Mouse (Mus musculus) gastrocnemius, postnatal 36 days (tissue): ENCODE data around the gene Cnfn. TPM values are rescaled to one million over a fixed set of nuclear protein-coding genes. Genes with fewer than 3 reads are reported as not detected.
A peak's percentile ranks its signal among the peaks of the same experiment; 100 is the strongest.

ENCODE experiments used
- DNase-seq, 2 experiments: peaks; one replicate each; pipeline ENCODE4 v3.0.0; 2022
- intact Hi-C: fragments of 180-260 bp; cut with DNase I; formaldehyde crosslinking; loops from one replicate; pipeline ENCODE4 v1.15.1; 2025
- total RNA-seq, 2 experiments: library from RNA; stranded (reverse); gene quantifications; 2 replicates each; pipeline ENCODE4 v1.2.3; 2021

The Cnfn gene
- total RNA-seq, 2 experiments from 2014 or later: not detected

DNA sequence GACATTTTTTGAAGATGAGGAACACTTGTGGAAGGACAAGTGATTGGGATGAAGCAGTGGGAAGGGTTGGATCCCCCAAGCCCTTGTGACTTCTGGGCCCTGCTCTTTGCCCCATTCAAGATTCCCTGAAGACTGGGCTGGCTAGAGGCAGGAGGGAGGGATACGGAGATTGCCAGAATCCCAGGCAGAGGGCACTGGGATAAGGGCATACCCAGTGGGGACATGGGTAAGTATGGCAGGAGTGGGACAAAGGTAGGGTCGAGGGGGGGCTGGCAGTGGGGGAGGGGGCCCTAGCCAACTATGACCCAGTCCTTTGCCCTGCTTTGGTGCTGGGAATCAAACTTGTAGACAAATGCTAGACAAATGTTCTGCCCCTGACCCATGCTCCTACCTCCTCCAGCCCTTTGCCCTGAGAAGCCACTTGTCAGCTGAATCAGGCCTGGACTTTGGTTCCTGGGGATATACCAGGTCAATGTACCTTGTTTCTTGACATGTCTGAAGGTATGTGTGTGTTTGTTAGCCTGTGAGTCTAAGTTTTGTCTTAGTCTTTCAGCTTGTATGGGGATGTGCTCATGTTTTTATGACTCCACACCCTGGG lies 22.4 kb upstream of the Cnfn start:
- intact Hi-C loops: loop anchor here (5.0 kb wide), 1 partner anchor 145 kb away; no protein-coding TSS in a partner anchor
- no peak for DNase-seq

DNA sequence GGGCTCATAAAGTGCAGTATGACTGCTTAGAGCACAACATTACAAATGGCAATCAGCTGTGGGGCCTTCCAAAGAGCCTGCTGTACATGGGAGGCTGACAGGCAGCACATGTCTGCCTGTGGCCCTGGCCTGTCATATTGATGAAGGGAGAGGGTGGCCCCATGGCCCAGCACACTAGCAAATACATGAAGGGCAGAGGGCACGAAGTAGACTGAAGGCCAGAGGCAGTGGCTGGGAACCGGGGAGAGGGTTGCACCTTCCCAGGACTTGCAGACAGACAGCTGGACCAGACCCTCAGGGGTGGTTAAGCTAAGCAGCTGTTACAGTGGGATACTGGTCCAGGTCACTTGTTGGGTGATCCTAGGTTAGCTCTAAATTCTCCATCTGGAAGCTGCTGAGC lies 21.5 kb upstream of the Cnfn start:
- DNase-seq: no peak
- intact Hi-C loops: loop anchor here (5.0 kb wide), 1 partner anchor 144 kb away; no protein-coding TSS in a partner anchor

DNA sequence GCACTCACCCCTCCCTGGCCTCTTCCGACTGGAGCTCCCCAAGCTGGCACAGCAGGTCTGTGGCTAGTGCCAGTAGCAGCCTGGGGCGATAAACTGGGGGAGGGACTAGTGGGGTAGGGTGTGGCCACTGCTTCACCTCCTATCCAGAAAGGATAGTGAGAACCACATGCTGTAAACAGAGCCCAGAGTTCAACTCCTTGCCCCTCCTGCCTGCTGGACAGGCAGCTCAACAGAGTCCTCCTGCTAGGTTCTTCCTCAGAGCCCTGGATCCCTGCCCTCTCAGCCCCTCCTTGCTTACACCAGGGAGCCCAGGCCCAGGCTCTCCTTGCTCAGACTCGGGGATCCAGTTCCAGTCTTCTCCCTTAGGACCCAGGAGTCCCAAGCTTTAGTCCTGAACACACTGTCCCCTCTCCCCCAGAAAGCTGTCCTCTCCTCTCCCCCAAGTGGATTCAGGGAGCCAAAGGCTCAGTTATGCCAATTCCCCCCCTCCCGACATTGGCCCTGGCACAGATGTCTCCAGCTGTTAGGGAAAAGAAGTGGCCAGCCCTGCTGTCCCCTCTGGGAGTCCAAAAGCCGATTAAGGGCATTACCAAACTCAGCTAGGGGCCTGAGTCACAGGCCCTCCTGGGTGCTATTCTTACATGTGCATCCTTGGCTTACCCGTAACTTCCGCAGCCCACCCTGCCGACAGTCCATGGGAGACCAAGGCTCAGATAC lies 20.7 kb upstream of the Cnfn start:
- intact Hi-C loops: loop anchor here (5.0 kb wide), 1 partner anchor 143 kb away; no protein-coding TSS in a partner anchor
- DNase-seq: peak; percentile 56 to 70

DNA sequence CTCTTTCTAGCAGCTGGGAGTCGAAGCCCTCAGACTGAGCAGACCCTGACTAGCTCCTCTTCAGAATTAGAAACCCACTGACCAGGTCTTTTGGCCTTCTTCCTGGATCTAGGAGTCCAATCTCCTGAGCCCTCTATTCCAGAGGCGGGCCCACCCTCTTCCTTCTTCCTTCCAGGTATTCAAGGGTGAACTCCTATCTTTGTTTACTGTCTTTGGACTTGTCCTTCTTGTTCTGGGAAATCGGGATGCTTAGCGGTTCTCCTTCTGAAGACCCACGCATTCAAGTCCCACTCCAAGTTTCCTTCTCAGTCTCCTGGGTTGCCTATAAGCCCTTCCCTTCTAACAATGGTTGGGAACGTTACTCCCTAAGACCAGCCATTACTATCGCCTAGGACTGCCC lies 19.4 kb upstream of the Cnfn start:
- intact Hi-C loops: no loop called here
- DNase-seq: no peak

DNA sequence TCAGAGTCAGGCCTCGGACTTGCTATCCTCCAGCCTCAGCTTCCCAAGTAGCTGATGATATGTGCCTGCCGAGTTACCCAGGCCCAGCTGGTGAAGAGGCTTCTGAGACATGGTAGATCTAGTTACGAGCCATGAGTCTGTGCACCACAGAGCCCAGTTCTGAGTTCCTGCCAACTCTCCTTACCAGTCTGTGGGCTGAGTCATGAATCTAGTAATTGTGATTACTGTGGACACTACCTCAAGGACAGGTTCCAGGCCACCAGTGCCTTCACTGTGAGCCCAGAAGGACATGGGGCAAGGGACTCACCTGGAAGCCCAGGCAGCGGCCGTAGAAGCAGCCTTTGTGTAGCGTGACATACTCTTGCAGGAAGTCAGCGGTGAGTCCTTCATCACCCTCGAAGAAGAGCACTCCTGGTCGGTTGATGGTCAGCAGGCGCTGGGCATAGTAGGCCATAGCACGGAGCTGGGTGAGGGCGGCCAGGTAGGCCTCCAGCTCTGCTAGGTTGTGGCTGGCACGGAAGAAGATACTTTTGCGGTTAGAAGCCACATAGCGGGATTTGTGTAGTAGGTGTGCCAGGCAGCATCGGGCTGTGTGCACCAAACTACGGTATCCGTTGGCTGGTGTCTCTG lies 18.4 kb upstream of the Cnfn start:
- no peak for DNase-seq
- intact Hi-C loops: no loop called here

DNA sequence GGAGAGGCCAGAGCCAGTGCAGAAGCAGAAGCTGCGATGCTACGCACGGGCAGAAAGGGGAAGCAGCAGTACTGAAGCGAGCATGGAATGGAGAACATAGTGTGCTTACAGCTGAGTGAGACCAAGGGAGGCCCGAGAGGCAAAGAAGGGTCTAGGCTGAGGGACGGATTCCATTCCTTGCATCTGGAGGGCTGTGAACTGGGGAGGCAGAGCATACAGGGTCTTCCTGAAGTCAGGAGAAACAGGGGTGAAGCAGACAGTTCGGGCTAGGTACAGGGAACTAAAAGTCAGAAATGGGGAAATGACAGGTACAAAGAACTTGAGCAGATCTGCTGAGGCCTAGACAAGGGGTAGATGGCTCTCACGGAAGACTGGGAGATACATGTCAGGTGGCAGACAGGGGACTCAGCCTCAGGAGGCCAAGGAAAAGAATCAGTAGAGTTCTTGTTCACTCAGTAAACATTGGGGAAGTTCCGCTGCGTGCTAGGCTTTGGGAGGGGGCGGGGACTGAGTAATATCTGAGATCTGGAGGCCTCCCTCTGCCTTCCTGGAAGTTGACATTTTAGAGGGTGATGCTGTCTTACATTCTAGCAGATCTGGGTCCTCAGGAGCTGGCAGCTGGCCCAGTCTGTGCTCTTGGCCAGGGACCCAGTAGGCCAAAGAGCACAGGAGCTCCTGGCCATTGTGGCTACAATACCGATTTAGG lies 16.5 kb upstream of the Cnfn start:
- intact Hi-C loops: no loop called here
- DNase-seq: peak; percentile 70 to 75

DNA sequence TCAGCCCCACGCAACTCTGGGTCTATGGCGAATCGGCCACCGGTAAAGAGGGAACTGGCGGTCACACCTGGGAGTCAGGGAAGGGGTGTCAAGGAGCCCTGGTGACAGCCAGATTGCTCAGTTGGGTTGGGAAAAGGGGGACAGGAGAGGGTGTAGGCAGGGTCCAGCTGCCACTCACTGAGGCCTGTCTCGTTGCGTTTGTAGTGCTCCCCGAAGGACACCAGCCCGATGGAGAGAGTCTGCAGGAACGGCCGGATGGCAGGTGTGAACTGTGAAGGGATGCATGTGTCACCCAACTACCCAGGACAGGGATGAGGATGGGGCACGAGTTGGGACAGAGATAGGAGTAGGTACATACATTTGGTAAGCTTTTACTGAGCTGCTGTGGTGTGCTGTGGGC lies 15.7 kb upstream of the Cnfn start:
- no peak for DNase-seq
- intact Hi-C loops: no loop called here

DNA sequence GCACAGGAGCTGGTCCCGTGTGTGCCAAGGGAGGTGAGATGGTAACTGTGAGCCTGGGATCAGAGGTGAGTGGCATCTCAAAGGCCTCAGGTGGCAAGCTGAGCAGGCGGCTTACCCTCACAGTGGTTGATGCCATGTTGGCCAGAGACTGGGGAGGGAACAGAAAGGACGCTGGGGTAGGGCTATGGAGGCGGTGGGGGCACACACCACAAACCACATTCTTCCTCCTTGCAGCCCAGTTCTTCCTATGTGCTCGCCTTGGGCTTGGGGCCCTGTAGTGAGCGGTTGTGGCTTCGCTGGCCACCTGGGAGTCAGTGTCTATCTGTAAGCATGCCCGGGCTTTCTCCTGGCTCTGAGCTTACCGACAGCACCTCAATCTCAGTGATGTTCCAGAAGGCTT lies 15.3 kb upstream of the Cnfn start:
- intact Hi-C loops: loop anchor here (5.0 kb wide), 1 partner anchor 143 kb away; no protein-coding TSS in a partner anchor
- no peak for DNase-seq

DNA sequence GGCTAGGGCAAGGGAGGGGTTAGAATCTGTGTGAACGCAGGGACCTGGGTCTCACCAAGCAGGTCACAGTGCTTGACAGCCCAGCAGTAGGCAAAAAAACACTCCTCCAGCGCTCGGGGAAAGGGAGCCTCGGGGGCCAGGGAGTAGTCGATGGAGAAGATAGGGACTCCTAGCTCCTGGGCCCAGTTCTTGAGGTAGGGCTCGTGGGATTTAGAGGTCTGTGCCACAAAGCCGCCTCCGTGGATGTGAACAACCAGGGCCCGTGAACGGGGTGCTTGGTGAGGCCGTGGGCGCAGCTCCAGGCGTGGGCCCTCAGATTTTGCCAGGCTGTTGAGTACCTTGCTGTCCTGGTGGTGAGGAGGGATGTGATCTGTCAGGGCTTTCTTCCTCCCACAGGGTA lies 14.8 kb upstream of the Cnfn start:
- intact Hi-C loops: loop anchor here (5.0 kb wide), 1 partner anchor 142 kb away; no protein-coding TSS in a partner anchor
- no peak for DNase-seq

DNA sequence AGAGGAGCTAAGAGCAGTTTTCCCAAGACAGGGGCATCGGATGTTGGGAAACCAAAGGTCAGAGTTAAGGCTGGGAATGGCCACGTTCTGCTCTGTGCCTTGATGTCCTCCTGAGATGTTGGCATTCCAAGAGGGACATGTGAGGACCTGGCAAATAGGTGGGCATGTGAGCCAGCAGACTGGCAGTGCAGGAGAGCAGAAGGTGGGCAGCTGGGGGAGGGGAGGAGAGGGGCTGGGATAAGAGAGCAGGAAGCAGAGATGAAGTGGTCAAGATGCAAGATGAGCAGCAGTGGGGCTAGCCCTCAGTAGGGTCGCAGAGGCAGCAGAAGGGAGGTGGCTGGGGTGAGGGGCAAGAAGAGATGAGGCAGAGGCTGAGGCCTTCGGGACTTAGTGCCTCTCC lies 14.4 kb upstream of the Cnfn start:
- no peak for DNase-seq
- intact Hi-C loops: loop anchor here (5.0 kb wide), 1 partner anchor 142 kb away; no protein-coding TSS in a partner anchor

DNA sequence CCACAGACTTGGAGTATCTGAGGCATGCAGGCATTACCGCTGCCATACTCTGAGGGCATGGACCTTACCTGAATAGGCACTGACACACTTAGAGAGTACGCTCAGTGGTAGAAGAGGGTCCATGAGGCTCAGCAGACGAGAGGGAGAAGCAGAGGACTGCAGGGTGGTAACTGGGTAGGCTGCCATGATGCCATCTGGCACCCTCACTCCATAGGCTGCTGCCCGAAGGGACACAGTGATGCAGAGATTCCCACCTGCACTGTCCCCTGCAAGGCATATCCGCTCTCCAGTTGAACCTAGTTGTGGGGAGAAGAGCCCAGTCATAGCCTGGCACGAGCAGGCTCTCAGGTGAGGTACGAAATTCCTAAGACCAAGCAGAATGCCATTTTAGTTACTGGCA lies 13.9 kb upstream of the Cnfn start:
- no peak for DNase-seq
- intact Hi-C loops: loop anchor here (5.0 kb wide), 1 partner anchor 141 kb away; no protein-coding TSS in a partner anchor

DNA sequence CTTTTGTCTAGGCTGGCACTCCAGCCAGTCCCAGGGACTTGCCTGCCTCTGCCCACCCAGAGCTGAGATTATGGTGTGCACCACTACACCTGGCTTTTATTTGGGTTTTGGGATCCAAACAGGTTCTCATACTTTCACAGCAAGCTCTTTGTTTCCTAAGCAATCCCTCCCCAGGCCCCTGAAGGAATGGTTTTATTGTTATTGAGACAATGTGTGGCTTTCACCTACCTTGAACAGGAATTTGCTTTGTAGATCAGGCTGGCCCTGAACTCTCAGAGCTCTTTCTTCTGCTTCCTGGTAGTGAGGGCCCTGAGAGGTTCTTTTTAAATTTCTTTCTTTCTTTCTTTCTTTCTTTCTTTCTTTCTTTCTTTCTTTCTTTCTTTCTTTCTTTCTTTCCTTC lies 13.0 kb upstream of the Cnfn start:
- intact Hi-C loops: loop anchor here (5.0 kb wide), 1 partner anchor 140 kb away; no protein-coding TSS in a partner anchor
- no peak for DNase-seq

DNA sequence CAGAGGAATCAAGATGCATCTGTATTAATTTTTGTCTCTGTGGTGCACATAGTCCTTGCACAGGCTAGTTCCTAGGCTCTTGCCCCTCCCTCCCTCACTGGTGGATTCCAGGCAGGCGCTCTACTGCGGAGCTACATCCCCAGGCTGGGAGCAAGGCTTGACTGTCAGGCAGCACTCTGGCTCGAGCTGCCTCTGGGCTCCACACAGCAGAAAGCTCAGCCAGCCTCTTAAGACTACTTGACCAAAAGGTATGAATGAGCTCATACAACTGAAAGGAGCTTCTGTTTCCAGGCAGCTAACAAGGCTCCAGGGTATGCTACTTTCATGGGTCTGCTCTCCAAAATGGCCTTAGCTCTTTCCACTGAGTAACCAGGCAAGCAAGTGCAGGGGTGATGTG lies 11.8 kb upstream of the Cnfn start:
- intact Hi-C loops: loop anchor here (5.0 kb wide), 1 partner anchor 139 kb away; no protein-coding TSS in a partner anchor
- no peak for DNase-seq

DNA sequence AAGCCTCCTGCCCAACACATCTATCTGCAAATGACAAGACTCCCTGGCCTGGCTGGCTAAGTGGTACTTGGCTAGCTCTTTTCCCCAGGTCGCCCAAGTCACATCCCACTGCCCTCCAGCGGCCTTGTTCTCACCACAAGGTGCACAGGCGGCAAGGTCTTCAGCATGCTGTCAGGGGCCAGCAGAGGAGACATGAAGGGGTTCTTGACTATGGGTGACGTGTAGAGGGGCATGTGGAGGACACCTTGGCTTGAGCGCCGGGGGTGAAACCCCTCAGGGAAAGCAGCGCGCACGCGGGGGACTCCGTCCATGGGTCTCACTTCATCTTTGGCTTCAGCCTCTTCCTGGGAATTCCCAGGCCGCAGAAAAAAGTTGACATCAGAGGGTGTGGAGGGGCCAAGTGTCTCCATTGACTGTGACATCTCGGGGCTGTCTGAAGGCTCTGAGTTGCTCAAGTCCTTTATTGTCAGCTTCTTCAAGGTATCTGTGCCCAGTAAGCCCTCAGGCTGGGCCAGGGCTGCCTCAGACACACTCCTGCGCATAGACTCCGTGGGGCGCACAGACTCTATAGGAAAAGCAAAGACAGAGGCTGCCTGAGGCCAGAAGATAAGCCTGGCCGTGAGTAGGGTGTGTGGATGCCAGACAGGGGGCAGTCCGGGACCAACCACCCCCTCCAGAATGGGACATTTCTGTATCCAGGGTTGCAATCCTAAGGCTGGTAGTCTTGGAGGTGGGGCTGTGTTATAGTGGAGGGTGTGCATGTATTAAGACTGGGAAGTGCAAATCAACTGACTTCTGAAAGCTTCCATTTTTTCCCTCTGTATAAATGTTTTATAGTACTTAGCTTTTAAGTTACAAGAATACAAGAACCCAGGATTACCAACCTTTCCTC lies 11.1 kb upstream of the Cnfn start:
- intact Hi-C loops: loop anchor here (5.0 kb wide), 1 partner anchor 138 kb away; no protein-coding TSS in a partner anchor
- DNase-seq: no peak

DNA sequence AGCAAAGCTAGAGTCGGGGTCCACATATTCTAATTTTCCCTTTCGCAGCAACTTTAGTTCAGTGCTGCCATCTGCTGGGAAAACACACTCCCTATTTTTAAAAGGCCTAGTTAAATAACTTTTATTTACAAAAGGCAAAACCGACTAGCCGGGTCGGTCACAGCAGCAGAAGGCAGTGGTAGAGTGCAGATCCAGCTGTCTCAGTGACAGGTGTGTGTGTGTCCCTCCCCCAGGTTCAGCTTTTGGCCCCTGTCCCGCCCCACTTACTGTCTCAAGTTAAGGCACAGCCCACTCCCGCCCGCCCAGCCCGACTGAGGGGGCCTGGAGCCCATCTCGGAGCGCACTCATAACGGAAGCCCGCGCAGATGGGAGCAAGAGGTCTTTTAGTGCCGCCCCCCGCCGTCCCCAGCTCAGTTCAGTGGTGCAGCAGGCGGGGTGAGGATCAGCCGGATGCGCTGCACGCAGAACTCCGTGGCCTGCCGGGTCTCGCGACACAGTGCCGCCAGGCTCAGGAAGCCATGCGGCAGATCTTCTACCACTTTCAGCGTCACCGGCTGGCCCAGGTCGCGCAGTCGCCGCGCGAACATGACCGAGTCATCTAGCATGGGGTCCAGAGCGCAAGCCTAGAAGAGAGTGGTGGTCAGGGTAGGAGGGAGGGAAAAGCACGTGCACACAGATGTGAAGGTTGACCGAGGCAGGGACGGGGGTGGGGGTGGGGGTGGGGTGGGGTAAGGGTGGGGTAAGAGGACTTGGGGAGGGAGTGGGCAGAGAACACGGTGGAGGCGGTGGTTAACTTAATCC lies 10.2 kb upstream of the Cnfn start:
- intact Hi-C loops: loop anchor here (5.0 kb wide), 1 partner anchor 137 kb away; no protein-coding TSS in a partner anchor
- DNase-seq: no peak

DNA sequence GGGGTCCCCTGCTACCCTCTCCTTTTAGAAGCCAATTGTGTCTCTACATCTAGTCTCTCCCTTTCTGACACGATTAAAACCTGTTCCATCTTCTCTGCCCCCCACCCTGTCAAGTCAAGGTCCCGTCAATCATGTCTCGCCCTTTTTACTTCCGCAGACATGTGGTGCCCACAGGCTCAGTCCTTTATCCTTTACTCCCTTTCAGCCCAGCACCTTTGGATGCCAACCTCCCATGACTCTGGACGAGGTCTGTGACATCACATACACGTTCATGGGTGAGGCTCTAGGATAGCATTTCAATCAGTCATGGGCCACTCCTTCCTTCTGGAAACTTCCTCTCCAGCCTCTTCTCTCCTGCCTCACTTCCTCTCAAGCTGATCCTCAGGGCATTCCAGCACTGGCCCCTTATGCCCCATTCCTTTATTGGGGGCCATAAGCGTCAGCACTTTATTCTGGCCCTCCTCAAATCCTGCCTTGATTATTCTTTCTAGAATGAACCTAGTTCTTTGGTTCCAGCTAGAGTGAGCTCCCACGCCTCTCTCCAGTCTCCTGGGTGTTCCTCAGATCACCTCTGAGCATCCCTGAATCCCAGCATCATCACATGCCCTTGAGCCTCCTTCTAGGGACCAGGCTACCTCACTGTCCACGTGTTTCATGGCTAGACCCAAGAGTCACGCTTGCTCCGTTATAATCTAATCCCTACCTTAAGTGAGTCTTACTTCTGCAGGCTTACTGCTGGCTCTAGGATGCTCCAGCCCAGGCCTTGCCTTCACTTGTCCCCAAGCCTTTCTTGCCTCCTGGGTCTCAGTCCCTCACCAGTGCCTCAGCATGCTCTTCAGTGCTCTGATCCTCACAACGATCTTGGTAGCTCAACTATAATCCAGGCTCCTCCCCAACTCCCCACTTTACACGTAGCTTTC lies 8.9 kb upstream of the Cnfn start:
- no peak for DNase-seq
- intact Hi-C loops: no loop called here

DNA sequence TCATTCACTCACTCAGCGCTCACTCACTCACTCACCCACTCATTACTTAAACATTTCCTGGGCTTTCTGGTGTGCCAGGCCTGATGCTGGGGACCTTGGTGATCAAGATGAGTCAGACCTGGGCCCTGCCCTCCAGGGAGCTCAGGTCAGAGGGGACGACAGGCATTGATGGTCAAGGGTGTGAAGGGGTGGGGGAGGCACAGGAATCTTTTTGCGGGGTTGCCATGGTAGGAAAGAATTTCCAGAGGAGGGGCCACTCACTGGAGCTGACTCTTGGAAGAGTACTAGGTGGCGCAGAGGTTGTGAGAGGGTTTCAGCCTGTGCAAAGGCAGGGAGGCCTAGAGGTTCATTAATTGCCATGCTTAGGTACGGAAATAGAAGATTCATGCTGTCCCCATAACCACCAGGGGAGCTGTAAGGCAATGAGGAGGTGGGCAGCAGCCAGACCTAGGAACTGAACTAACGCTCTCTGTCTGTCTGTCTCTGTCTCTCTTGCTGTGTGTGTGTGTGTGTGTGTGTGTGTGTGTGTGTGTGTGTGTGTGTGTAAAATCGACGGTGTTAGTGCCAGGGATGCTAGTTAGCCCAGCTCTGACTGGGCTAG lies 7.7 kb upstream of the Cnfn start:
- DNase-seq: no peak
- intact Hi-C loops: no loop called here
